Mouse (Mus musculus) thymus, postnatal 10 days (tissue): ENCODE measurements around the gene Zic4.

Source experiments
- DNase-seq, 2 experiments: peaks; one replicate each; pipeline ENCODE4 v3.0.0; 2021; ENCODE audit warnings: low spot score in 2 of 2

Zic4 gene

GRCm38 (mm10) chr9:91363814-91364126 lies 1.6 kb downstream of the Zic4 start:
- no peak for DNase-seq

GRCm38 (mm10) chr9:91364127-91364970 lies 2.1 kb downstream of the Zic4 start:
- DNase-seq: no peak

- DNase-seq: no peak
These were observed 2.8 kb downstream of the Zic4 start for GRCm38 (mm10) chr9:91364971-91365501.

GRCm38 (mm10) chr9:91365664-91366063 lies 3.5 kb downstream of the Zic4 start, which contains the start of gene Zic1:
Gene Zic1, minus strand, starts transcription at chr9:91365810.
- DNase-seq: no peak

- DNase-seq: no peak
These were observed 4.2 kb downstream of the Zic4 start for GRCm38 (mm10) chr9:91366226-91366998.

- DNase-seq: no peak
These were observed 5.0 kb downstream of the Zic4 start for GRCm38 (mm10) chr9:91366999-91367811.

GRCm38 (mm10) chr9:91368150-91368549 lies 5.9 kb downstream of the Zic4 start:
- no peak for DNase-seq

- DNase-seq: no peak
These were observed 6.7 kb downstream of the Zic4 start for GRCm38 (mm10) chr9:91368946-91369292.

GRCm38 (mm10) chr9:91369293-91369991 lies 7.2 kb downstream of the Zic4 start:
- DNase-seq: no peak

- no peak for DNase-seq
These were observed 8.0 kb downstream of the Zic4 start for GRCm38 (mm10) chr9:91370191-91370708.

- DNase-seq: no peak
These were observed 8.8 kb downstream of the Zic4 start for GRCm38 (mm10) chr9:91371011-91371410.

GRCm38 (mm10) chr9:91371608-91372007 lies 9.4 kb downstream of the Zic4 start:
- DNase-seq: no peak

- DNase-seq: no peak
These were observed 11.8 kb downstream of the Zic4 start for GRCm38 (mm10) chr9:91373811-91374575.

- DNase-seq: no peak
These were observed 12.5 kb downstream of the Zic4 start for GRCm38 (mm10) chr9:91374665-91375064.

- no peak for DNase-seq
These were observed 15.0 kb downstream of the Zic4 start for GRCm38 (mm10) chr9:91377036-91377872.

- DNase-seq: no peak
These were observed 15.6 kb downstream of the Zic4 start for GRCm38 (mm10) chr9:91377873-91378150.

GRCm38 (mm10) chr9:91378411-91379299 lies 16.4 kb downstream of the Zic4 start:
- DNase-seq: no peak

- DNase-seq: no peak
These were observed 17.1 kb downstream of the Zic4 start for GRCm38 (mm10) chr9:91379300-91379635.
